Mouse (Mus musculus) megakaryocyte progenitor cell, adult 5-6 weeks (primary cell): Measurements from ENCODE around the gene Rgl1. TPM values are rescaled to one million over a fixed set of nuclear protein-coding genes. Genes with fewer than 3 reads are reported as not detected.

Experiments
- ATAC-seq: replicated peaks from 2 replicates; pipeline ENCODE4 v1.8.0; 2016; ENCODE audit warnings: mild to moderate bottlenecking, moderate TSS enrichment, inconsistent platforms; ENCODE audit not compliant: poor library complexity
- total RNA-seq, 2 experiments: library from RNA; stranded (forward) in 1 of 2; stranded (reverse) in 1 of 2; fragments of 157-497, 149-512 nt in 1 of 2; fragments of 200-1000 nt in 1 of 2; gene quantifications; 2 replicates each; pipeline versions ENCODE4 v1.2.3 to v1.2.4; 2015 to 2017

Gene Rgl1
- total RNA-seq, 2 experiments from 2014 or later = 1.3 to 1.4 TPM

DNA sequence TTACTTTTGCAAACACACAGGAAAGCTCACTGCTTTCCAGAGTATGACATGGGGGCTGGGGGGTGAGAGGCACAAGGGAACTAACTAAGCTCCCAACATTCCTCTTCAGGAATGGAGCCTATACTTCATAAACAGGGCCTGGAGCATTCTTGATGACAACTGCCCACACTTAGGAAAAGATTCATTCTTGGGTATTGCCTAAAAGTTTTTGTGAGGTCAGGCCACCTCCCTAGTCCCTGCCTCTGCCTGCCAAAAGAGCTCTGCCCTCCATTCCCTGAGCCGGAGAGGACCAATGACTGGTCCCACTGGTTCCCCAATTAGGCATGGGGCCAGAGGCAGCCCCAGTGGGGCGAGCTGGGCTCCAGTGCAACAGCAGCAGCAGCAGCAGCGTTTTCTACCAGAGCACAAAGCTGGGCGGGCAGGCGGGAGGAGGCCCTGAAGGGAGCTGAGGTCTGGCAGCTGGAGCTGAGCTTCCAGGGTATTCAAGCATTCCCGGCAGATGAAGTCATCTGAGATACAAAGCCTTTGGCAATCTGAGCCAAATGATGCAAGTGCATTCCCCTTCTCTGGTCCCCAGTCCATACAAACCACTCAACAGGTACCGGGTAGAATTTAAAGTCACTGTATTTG is 210.1 kb downstream of the Rgl1 start:
- no peak for ATAC-seq

DNA sequence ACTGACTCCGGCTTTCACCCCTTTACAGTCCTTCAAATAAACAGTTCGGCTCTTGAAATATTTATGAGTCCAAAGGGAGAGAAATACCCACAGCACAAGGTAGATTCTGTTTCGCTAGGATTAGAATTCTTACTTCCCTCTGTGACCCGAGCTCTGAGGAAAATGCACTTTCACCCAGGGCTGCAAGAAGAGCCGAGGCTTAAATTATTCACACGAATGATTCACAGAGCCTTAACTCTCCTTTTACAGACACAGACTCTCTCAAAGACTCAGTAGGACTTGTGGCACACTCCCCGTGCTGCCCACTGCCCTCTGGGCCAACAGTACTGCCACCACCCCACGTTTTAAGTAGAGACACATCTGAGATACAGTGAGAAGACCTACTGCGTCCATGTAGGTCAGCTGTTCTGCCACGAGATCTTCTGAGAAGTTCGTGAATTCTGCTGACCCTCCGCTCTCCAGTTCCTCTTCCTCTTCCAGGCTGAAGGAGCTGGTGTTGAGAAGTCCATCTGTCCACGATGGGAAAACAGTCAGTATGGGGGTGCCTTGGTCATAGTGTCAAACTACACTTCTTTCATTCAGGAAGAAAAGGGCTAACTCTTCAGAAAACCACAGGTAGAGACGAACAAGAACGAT is 212.1 kb downstream of the Rgl1 start:
- ATAC-seq = peak; percentile 12; the same call in 1 of the 2 replicates

DNA sequence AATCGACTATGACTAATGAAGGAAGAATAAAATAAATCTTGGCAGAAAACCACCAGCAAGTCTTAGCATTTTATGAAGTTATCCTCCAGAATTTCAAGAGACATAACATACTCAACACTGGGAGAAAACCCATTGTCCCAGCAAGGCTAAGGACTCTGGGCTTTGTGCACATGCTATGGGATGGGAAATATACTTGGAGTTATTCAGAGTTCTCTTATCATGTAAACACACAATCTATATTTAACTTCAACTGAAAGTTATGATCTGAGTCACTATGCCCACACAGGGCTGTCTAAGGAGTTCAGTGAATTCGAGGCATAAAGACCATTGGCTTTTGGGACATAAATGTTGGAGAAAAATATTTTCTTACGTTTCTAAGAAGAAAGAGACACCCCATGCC is 215.2 kb downstream of the Rgl1 start:
- ATAC-seq = no peak

DNA sequence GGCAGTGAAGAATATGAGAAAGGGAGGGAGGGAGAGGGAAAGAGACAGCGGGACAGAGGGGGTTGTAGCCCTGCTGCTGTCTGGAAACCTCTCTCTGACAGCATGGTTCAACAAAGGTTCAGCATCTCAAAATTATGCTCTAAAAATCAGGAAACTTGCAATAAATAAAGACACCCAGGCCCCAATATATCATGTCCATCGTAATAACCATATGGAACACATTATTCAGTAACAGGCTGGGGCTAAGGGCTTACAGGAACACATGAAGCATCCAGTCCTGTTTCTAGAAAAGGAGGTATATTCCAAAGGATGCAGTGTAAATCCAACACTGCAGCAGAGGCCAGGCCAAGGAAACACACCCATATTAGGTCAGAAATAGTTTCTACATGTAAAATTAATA is 215.6 kb downstream of the Rgl1 start:
- no peak for ATAC-seq

DNA sequence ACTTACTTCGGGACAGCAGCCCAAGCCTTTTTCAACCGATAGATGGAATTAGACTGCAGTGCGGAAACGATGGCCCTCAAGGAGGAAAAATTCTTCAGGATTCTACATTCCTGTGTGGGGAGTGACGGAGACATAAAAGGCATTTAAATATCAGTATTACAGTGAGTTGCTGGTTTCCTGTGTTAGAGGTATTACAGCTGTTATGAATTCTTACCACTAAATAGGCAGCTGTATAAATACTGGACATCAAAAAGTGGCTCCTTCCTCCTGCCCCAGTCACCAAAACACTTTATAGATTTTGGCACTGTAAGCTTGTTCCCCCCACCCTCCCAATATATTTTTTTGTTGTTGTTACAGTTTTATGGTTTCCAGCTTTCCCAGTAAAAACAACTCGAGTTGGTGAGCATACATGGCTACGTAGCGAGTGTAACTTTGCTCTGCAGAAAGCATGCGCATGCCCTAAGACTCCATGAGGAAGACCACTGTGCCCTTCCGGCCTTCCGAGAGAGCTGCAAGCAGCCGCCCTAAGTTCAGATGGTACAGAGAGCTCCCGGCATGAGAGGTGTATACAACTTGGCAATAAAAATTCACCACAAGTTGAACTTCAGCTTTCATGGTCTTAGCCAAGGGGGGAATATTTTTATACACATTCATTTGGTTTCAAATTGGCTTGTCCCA is 217.0 kb downstream of the Rgl1 start:
- ATAC-seq = no peak

DNA sequence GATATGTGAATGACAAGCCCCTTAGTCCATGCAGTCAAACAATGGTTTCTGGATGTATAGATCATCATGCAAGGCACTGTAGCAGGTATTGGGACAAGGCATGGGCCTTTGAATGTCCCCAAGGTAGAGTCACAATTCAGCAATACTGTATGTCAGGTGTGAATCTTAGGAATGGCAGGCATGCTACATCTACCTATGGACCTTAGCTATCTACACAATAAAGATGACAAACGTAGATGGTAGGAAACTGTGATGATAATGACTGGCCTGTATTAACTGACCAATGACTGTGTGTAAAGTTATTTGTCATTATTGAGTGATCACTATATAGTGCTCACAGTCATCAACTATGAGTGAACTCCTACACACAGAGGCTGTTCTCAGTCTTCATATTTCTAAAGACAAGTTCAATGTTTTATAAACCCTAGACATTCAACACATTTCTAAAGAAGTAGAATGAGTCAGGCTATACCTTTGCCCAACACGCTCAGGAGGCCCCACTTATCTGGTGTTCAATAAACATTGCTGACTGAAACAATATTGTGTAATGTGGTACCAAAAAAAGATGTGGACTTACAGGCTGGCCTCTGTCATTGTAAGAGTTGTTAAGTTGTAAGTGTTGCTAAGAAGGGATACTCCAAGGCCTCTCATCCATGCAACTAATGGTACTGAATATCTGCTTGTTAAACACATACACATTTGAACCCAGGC is 222.5 kb downstream of the Rgl1 start:
- no peak for ATAC-seq

DNA sequence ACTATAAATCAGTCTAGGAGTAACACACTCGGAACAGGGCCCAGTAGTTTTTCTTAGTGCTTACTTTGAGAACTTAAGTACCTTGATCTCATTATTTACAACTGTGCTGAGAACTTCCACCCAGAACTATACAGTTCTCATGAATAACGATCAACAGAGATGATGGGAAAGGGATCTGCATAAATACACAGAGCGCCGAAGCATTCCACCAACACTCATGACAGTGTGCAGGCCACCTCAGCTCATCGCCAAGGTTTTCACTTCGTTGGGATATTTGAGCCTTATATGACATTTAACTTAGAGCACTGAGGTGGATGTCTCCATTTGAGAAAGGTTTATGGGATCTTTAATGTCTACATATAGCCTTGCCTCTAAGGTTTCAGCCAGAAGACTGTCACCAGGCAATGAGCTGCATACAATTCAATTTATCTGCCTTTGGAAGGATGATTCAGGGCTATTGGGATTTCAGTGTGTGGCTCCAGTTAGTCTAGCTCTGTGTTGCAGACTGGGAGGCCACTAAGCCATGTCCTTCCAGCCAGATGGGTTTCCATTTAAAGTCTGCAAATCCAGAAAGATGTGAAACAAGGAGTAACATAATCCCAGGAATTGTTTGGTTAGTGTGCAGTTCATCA is 223.3 kb downstream of the Rgl1 start:
- ATAC-seq = no peak

DNA sequence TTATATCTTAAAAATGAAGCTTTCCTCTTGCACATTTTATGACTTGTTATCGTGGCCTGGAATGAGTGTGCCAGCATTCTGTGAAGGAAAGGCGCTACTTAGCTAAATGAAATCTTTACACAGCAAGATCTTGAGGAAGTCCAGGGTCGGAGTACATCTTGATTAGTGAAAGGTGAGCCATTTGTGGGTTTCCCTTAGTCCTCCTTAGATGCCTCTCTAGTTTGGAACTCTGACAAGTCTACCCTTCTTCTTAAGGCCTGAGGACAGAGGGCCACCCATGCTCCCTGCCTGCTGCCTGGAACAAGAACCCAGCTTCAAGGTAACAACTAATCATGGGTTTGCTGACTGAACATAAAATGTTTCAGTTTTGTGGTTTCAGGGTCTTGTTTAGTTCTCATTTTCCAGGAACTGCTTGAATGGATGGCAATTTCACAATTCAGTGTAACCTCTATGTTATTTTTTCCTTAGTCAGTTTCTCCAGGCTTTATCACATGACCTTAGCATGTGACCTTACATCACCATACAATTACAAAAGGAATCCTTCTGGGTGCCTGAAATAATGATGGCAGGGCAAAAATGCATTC is 225.8 kb downstream of the Rgl1 start:
- ATAC-seq = peak; percentile 76

DNA sequence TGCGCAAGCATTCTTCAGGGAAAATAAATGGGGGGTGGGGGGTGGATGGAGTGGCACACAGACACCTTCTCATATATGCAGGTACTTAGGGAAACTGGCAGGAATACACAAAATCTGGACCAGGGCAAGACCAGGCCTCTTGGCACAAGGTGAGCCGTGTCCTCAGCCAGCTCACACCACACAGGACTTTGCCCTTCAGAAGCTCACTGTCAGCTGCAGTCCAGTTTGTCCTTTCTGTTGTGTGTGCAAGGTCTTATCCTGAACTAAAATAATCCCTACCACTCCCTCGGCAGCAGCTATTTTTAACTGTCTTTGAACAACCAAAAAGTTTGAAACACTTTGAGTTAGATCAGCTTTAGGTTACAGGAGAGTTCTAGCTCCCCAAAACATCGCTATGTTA is 227.3 kb downstream of the Rgl1 start:
- ATAC-seq = no peak

DNA sequence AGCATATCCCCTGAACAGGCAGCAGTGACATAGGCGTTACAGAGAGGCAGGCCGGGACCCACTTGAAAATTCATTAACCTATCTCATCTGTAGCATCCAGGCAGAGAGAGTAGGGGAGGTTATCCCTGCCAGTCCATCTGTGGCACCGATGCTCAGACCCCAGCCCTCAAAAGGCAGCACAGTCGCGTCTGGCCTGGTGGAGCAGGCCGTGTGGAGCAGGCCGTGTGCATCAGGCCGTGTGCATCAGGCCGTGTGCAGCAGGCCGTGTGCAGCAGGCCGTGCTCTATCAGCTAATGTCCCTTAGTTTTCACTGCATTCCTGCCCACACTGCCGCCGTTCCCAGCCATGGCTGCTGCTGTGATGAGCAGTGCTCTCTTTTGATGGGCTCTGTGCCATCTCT is 229.0 kb downstream of the Rgl1 start:
- ATAC-seq = no peak

DNA sequence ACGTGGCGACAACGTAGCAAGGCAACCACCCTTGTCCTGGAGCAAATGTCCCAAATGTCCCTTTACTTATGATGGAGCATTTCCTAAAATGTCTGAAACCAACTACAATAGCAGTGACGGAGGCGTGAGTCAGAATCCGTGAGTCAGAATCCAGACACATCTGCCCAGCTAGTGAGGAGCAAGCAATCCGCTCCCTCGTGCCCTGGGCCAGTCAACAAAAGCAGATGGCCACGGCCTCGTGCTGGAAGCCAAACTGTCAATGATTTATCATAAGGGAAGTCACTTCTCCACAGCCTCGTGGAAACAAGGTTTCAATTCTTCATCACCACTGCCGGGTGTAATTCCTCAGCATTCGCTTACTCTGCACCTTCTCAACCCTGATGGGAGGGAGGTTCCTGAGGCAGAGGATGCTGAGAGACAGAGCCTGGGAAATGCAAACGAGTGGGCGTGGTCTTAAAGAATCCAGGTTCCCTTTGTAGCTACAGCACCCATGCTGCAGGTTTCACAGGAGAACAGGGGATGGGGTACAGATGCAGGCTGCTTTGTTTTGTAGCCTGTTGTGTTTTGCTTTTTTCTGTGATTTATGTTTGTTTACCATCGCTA is 229.6 kb downstream of the Rgl1 start:
- peak; percentile 47 for ATAC-seq

DNA sequence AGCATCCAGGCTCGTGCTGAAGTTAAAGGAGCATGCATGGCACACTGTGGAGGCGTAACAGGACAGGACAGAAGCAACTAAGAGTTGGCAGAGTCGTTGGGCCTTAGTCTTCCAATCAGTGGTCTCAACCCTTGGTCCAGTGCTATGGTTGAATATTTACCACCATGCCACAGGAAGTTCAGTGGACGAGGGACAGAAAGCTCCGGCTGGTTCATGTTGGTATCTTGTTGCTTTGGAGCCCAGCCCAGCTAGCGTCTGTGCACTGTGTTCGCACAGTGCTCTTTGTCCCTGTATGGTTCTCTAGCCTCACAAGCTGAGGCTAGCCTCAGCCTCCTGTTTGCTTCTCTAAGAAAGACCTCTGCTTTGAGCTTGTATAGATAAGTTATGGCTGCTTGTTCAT is 231.6 kb downstream of the Rgl1 start:
- no peak for ATAC-seq

DNA sequence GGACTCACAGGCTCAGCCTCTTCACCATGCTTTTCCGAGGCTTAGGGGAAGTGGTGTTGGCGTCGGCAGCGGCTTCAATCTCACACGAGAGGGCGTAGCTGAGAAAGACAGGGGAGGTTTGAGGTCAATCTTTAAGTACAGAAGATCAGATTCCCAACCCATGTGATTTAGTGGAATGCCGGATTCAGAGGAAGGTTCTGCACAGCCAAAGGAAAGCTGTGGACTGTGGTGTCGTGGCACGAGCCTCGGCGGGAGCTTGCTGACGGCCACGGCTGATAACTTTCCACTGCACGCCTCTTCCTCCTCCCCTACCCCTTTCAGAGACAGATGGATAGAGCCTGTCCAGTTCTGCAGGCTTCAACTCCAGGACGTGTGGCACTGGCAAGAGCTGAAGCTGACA is 234.7 kb downstream of the Rgl1 start:
- ATAC-seq = no peak

DNA sequence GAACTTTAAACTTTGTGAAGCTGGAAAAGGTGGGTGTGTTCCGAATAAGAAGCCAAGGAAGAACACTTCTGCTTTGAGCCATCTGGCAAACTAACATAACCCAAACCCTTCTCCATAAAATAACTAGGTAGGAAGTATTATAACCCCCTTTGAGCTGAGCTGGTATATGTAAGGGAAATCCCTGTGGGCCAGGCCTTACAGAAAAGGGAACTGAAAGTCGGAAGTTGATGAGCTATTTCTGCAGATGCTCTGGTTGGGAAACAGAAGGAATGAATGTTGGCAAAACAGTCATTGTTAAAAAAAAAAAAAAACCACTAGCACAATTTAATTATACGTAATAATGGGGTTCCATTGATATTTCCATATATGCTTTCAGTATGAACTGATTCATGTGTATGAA is 237.4 kb downstream of the Rgl1 start:
- ATAC-seq = peak; percentile 73

DNA sequence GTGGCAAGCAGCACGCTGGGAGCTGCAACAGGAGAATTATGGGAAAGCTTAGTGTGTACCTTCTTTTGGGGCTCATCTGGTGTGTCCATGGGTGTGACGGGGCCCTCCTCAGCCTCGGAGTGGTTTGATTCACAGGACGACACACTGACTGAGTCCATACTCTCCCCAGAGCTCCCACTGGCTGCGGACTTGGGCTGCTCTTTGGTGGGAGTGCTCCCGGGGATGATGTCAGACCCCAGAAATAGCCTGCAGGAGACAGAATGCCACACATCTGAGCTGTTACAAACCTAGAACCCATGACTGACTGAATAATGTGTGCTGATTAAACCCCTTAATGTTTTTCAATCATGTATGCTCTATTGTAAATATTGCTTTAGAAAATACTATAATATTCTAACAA is 237.9 kb downstream of the Rgl1 start:
- ATAC-seq = no peak

DNA sequence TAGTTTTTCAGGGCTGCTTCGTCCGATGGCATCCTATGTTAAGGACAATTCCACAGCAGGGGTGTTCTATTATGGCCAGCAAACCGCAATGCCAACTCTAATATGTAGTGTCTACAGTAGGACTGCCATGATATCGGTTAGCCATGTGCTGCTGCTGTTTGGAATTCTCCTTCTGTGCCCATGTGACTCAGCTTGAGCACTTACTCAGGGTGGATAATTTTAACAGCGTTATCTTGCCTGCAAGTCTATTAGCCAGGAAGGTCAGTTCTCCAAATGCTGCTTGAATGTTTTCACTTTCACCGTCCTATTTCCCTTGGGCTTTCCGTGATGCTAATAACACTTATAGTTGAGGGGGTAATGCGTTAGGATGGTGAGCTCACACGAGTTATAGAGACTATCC is 240.0 kb downstream of the Rgl1 start:
- ATAC-seq = no peak

DNA sequence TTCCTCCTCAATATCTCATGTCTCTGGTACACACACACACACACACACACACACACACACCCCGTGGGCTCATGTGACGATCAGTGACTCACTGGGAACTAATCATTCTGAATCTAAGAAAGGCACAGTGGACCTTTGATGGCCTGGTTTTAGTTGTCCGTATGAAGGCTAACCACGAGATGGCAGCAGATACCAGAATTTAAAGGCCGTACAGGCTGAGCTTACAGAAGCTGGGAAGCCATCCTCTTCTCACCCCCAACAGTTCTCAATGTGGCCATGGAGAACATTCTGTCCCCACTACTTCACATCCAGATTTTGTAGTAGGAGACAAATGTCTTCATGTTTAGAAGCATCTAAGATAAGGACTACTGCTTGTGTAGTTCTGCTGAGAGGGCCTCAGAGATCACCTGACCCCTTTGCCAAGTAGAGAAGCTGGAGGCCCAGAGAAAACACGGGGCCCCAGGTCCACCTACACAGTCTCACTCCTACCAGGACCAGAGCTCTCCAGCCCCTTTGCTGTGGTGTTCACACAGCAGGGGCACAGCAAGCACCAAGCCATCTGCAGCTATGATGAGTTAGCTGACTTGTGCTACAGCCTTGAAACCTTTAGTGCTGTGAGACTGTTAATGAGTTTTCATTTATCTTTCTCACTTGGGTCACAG is 241.0 kb downstream of the Rgl1 start:
- peak; percentile 84 for ATAC-seq

DNA sequence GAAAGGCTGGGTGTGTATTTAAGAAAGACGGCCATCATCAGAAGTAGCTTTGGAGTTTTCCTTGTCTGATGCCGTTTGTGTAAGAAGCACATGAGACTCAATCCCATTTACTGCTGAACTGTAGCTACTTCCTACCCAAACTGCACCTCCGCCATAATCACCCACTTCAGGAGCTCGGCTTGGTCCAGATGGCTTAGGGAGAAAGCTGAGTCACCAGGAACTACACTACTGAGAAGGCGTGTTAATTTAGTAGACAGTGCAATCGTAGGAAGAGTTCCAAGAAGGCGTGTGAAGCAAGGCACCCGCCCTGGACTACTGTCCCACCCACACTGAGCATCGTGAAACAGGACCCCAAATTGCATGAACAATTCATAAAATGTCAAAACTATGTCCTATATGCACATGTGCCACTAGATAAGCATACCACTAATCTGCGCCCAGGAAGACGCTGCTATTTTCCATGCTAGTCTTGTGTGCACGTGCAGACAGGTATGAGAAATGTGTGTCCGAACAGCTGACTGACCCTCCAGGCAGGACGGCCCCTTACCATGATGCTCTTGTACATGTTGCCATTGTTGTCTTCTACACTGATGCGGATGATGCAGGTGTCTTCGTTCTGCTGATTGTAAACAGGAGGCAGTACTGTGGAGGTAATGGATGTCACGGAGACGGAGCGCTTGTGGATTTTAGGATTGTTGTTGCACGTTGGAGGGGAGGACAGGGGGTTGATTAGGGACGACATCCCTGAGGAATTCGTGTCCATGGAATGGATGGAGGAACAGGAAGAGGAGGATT is 241.9 kb downstream of the Rgl1 start:
- ATAC-seq = no peak

DNA sequence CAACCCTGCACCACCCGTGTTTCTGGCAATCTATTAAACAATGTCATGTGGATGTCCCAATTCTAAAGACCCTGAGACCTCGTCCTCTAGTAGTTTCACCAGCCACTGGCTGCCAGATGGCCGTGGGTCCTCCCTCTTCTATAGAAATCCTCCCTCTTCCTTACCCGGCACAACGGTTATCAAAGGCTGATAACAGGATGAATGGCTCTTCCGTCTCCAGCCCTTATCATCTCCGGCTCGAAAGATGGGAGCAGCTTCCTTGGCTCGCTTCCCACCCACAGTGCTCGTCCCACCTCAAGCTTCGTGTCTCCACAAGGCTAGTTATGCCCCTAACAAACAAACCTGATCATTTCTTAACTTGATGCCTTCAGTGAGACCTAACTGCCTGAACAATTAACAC is 242.9 kb downstream of the Rgl1 start:
- no peak for ATAC-seq
